Mouse (Mus musculus): Measurements from ENCODE around the gene Cfl1. TPM values are rescaled to one million over a fixed set of nuclear protein-coding genes. Genes with fewer than 3 reads are reported as not detected.
A peak's percentile ranks its signal among the peaks of the same experiment; 100 is the strongest.

The Cfl1 gene
- polyA plus RNA-seq, 1 experiment from 2014 or later = 1,341 TPM

GRCm38 (mm10) chr19:5456241-5456921, 33.9 kb upstream of the Cfl1 start:
- no peak for DNase-seq
- Histone ChIP-seq H3K27me3 (0 out of 2 replicates have a peak, but pooled peaks cover 6% of the 10 kb centered on the region), H3K4me3 (replicated peaks) (peak overlapping the region; percentile 72), H3K27ac (peak overlapping the region; percentile 77), H3K36me3 (0 out of 2 replicates have a peak, but pooled peaks cover 2% of the 10 kb centered on the region), H3K9ac (peak overlapping the region; percentile 79), H3K9me3 (replicated peaks) (no peaks in the 10 kb centered on the region), H3K4me2 (peak overlapping the region; percentile 99), H3K4me1 (replicated peaks) (peaks cover 59% of the 10 kb centered on the region)
- 3% methylated on average over 26 of the region's 26 CpGs for WGBS (ENCODE audit: insufficient replicate concordance)
- ATAC-seq (ENCODE audit: low read depth) = no peak

- peak; percentile 88 for DNase-seq
- ATAC-seq (ENCODE audit: low read depth) = peak; percentile 88
- H3K36me3 ChIP-seq = 0 out of 2 replicates have a peak, but pooled peaks cover 2% of the 10 kb centered on the region
- no peaks in the 10 kb centered on the region for H3K9me3 ChIP-seq (replicated peaks)
- H3K27me3 ChIP-seq = 0 out of 2 replicates have a peak, but pooled peaks cover 6% of the 10 kb centered on the region
- H3K4me1 ChIP-seq (replicated peaks) = peaks cover 63% of the 10 kb centered on the region
- peak overlapping the region; percentile 79 for H3K9ac ChIP-seq
- peak overlapping the region; percentile 99 for H3K4me2 ChIP-seq
- peak overlapping the region; percentile 72 for H3K4me3 ChIP-seq (replicated peaks)
- peak overlapping the region; percentile 77 for H3K27ac ChIP-seq
- WGBS (ENCODE audit: insufficient replicate concordance) = under 1% methylated on average over 70 of the region's 70 CpGs
These were observed 33.1 kb upstream of the Cfl1 start for GRCm38 (mm10) chr19:5456922-5457745.

- H3K27me3 ChIP-seq = 0 out of 2 replicates have a peak, but pooled peaks cover 6% of the 10 kb centered on the region
- no peak for DNase-seq
- peak within 1 kb of the TSS; percentile 99 for H3K4me2 ChIP-seq
- H3K36me3 ChIP-seq = peaks cover 9% of the 10 kb centered on the region; the same call in 1 of the 2 replicates
- peak within 1 kb of the TSS; percentile 72 for H3K4me3 ChIP-seq (replicated peaks)
- ATAC-seq (ENCODE audit: low read depth) = peak; percentile 4
- peak within 1 kb of the TSS; percentile 77 for H3K27ac ChIP-seq
- H3K4me1 ChIP-seq (replicated peaks) = peaks cover 63% of the 10 kb centered on the region
- H3K9me3 ChIP-seq (replicated peaks) = no peaks in the 10 kb centered on the region
- peak within 1 kb of the TSS; percentile 79 for H3K9ac ChIP-seq
- 15% methylated on average over 14 of the region's 14 CpGs for WGBS (ENCODE audit: insufficient replicate concordance)
These were observed 32.4 kb upstream of the Cfl1 start, which contains the start of gene Ccdc85b for GRCm38 (mm10) chr19:5457746-5458442. Gene Ccdc85b, minus strand, starts transcription at chr19:5457894.

GRCm38 (mm10) chr19:5459019-5459418, 31.2 kb upstream of the Cfl1 start:
- ATAC-seq (ENCODE audit: low read depth) (no peak), DNase-seq (no peak)
- H3K4me1 ChIP-seq (replicated peaks) = peaks cover 63% of the 10 kb centered on the region
- H3K9me3 ChIP-seq (replicated peaks) = no peaks in the 10 kb centered on the region
- peak overlapping the region; percentile 6; the same call in 1 of the 2 replicates for H3K4me2 ChIP-seq
- 59% methylated on average over 7 of the region's 7 CpGs for WGBS (ENCODE audit: insufficient replicate concordance)
- 0 out of 2 replicates have a peak, but pooled peaks cover 6% of the 10 kb centered on the region for H3K27me3 ChIP-seq
- H3K36me3 ChIP-seq = peaks cover 17% of the 10 kb centered on the region
- no peak overlapping the region for H3K4me3 ChIP-seq (replicated peaks)
- H3K9ac ChIP-seq = no peak overlapping the region
- no peak overlapping the region for H3K27ac ChIP-seq

GRCm38 (mm10) chr19:5459896-5460295, 30.4 kb upstream of the Cfl1 start:
- Histone ChIP-seq H3K36me3 (peaks cover 26% of the 10 kb centered on the region), H3K4me3 (replicated peaks) (peak overlapping the region; percentile 75), H3K4me2 (peak overlapping the region; percentile 88), H3K27ac (no peak overlapping the region; the same call in 1 of the 2 replicates), H3K27me3 (0 out of 2 replicates have a peak, but pooled peaks cover 6% of the 10 kb centered on the region), H3K9ac (peak overlapping the region; percentile 82), H3K9me3 (replicated peaks) (no peaks in the 10 kb centered on the region), H3K4me1 (replicated peaks) (peaks cover 62% of the 10 kb centered on the region)
- ATAC-seq (ENCODE audit: low read depth) = no peak
- WGBS (ENCODE audit: insufficient replicate concordance) = 30% methylated on average over 3 of the region's 3 CpGs
- DNase-seq = no peak

GRCm38 (mm10) chr19:5460465-5460911, 29.8 kb upstream of the Cfl1 start, which contains the start of gene Fibp:
Gene Fibp, plus strand, starts transcription at chr19:5460615.
- ATAC-seq (ENCODE audit: low read depth) (peak; percentile 72), DNase-seq (peak; percentile 80)
- no peaks in the 10 kb centered on the region for H3K9me3 ChIP-seq (replicated peaks)
- H3K4me2 ChIP-seq = peak within 1 kb of the TSS; percentile 88
- H3K4me1 ChIP-seq (replicated peaks) = peaks cover 56% of the 10 kb centered on the region
- peak within 1 kb of the TSS; percentile 75 for H3K4me3 ChIP-seq (replicated peaks)
- peaks cover 31% of the 10 kb centered on the region for H3K36me3 ChIP-seq
- WGBS (ENCODE audit: insufficient replicate concordance) = under 1% methylated on average over 32 of the region's 32 CpGs
- H3K9ac ChIP-seq = peak within 1 kb of the TSS; percentile 82
- H3K27ac ChIP-seq = peak within 1 kb of the TSS; percentile 56; the same call in 1 of the 2 replicates
- H3K27me3 ChIP-seq = 0 out of 2 replicates have a peak, but pooled peaks cover 6% of the 10 kb centered on the region

GRCm38 (mm10) chr19:5461411-5461810, 28.8 kb upstream of the Cfl1 start:
- Histone ChIP-seq H3K9me3 (replicated peaks) (no peaks in the 10 kb centered on the region), H3K36me3 (peaks cover 41% of the 10 kb centered on the region), H3K4me1 (replicated peaks) (peaks cover 47% of the 10 kb centered on the region), H3K4me2 (peak overlapping the region; percentile 88), H3K27me3 (0 out of 2 replicates have a peak, but pooled peaks cover 2% of the 10 kb centered on the region), H3K4me3 (replicated peaks) (peak overlapping the region; percentile 75), H3K9ac (peak overlapping the region; percentile 82), H3K27ac (no peak overlapping the region)
- DNase-seq (no peak), ATAC-seq (ENCODE audit: low read depth) (no peak)
- 79% methylated on average over 6 of the region's 6 CpGs for WGBS (ENCODE audit: insufficient replicate concordance)

GRCm38 (mm10) chr19:5463212-5463611, 27.0 kb upstream of the Cfl1 start:
- peaks cover 33% of the 10 kb centered on the region for H3K4me1 ChIP-seq (replicated peaks)
- no peak overlapping the region for H3K27ac ChIP-seq
- DNase-seq (no peak), ATAC-seq (ENCODE audit: low read depth) (no peak)
- peaks cover 53% of the 10 kb centered on the region for H3K36me3 ChIP-seq
- H3K4me2 ChIP-seq = no peak overlapping the region
- WGBS (ENCODE audit: insufficient replicate concordance) = 82% methylated on average over 9 of the region's 9 CpGs
- H3K4me3 ChIP-seq (replicated peaks) = no peak overlapping the region
- H3K9me3 ChIP-seq (replicated peaks) = no peaks in the 10 kb centered on the region
- no peak overlapping the region for H3K9ac ChIP-seq
- no peaks in the 10 kb centered on the region for H3K27me3 ChIP-seq

- Histone ChIP-seq H3K36me3 (peaks cover 53% of the 10 kb centered on the region), H3K27ac (no peak overlapping the region), H3K9me3 (replicated peaks) (no peaks in the 10 kb centered on the region), H3K27me3 (no peaks in the 10 kb centered on the region), H3K9ac (no peak overlapping the region), H3K4me2 (no peak overlapping the region), H3K4me1 (replicated peaks) (peaks cover 34% of the 10 kb centered on the region), H3K4me3 (replicated peaks) (no peak overlapping the region)
- 63% methylated on average over 15 of the region's 15 CpGs for WGBS (ENCODE audit: insufficient replicate concordance)
- ATAC-seq (ENCODE audit: low read depth) = no peak
- DNase-seq = no peak
These were observed 26.3 kb upstream of the Cfl1 start for GRCm38 (mm10) chr19:5463791-5464562.

GRCm38 (mm10) chr19:5465037-5465436, 25.2 kb upstream of the Cfl1 start:
- H3K4me1 ChIP-seq (replicated peaks) = peaks cover 23% of the 10 kb centered on the region
- ATAC-seq (ENCODE audit: low read depth) (no peak), DNase-seq (no peak)
- H3K4me3 ChIP-seq (replicated peaks) = no peak overlapping the region
- 83% methylated on average over 8 of the region's 8 CpGs for WGBS (ENCODE audit: insufficient replicate concordance)
- no peak overlapping the region for H3K4me2 ChIP-seq
- no peaks in the 10 kb centered on the region for H3K9me3 ChIP-seq (replicated peaks)
- H3K27ac ChIP-seq = no peak overlapping the region
- peaks cover 53% of the 10 kb centered on the region for H3K36me3 ChIP-seq
- no peaks in the 10 kb centered on the region for H3K27me3 ChIP-seq
- H3K9ac ChIP-seq = no peak overlapping the region

Measured in liver, embryonic 13.5 days (tissue).